Mouse (Mus musculus) CH12.LX (cell line): Measurements from ENCODE around the gene Dtymk.

Source experiments
- CHD1 ChIP-seq: IDR thresholded peaks from 2 replicates; pipeline ENCODE4 v1.6.1; 2012; ENCODE audit warnings: low read depth, low read length, improper control_type of control experiment, inconsistent platforms
- MAFK ChIP-seq: IDR thresholded peaks from 2 replicates; pipeline ENCODE4 v1.6.1; 2011; ENCODE audit warnings: low read length, improper control_type of control experiment; ENCODE audit not compliant: insufficient replicate concordance
- POLR2A ChIP-seq: IDR thresholded peaks from 2 replicates; pipeline ENCODE4 v1.6.1; 2011; ENCODE audit warnings: low read depth, mild to moderate bottlenecking, improper control_type of control experiment, low read length
- USF1 ChIP-seq: IDR thresholded peaks from 2 replicates; pipeline ENCODE4 v1.6.1; 2014; ENCODE audit warnings: low read depth, mild to moderate bottlenecking, inconsistent platforms, low read length, improper control_type of control experiment

- TF ChIP-seq CHD1 (no peak), POLR2A (no peak), MAFK (no peak), USF1 (no peak)
Measured at GRCm38 (mm10) chr1:93808871-93809270, 7.1 kb upstream of the Dtymk start.
